Mouse (Mus musculus) heart, postnatal 0 days (tissue): ENCODE results near the gene Wipf2.

Experiments used
- CTCF ChIP-seq: IDR thresholded peaks from 2 replicates; pipeline ENCODE4 v1.5.1; 2016; ENCODE audit warnings: antibody characterized with exemption, control low read depth, low read depth
- EP300 ChIP-seq: IDR thresholded peaks from 2 replicates; pipeline ENCODE4 v1.6.1; 2016; ENCODE audit warnings: antibody characterized with exemption, low read depth

DNA sequence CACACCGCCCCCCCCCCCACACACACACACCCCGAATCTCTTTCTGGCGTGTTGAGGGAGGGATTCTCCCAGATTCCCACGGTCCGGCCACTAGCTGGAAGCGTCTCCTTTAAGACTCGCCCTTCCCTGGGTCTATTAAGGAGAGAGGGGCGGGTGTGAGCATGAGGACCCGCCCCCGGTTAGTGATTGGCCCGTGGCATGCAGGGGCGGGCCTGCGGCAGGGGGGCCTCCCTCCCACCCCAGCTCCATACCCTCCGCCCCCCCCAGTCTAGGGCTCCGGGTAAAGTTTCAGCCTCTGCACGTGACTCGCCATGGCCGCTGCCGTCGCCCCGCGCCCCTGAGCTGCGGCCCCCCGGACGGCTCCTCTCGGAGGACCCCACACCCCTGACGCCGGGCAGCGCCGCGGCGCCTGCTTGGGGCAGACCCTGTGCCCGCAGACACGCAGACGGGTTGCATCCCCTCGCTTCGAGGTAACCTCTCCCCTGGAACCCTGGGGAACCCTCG, 74.0 kb downstream of the Wipf2 start:
- TF ChIP-seq CTCF (no peak), EP300 (no peak)
